Mouse (Mus musculus): ENCODE data around the gene Grik5. TPM values are rescaled to one million over a fixed set of nuclear protein-coding genes. Genes with fewer than 3 reads are reported as not detected.
A peak's percentile ranks its signal among the peaks of the same experiment; 100 is the strongest.

Grik5 gene
- polyA plus RNA-seq, 1 experiment: 9.8 TPM

- H3K36me3 ChIP-seq (ENCODE audit: control insufficient read depth, insufficient read depth): peaks cover 3% of the 10 kb centered on the region
- no peaks in the 10 kb centered on the region for H3K79me3 ChIP-seq (ENCODE audit: low read depth)
- no peak for TF ChIP-seq FOSL1 (IDR thresholded peaks at IDR 0.05; ENCODE audit: insufficient read depth, low read length, poor library complexity, severe bottlenecking)
- TF ChIP-seq MYOG (IDR thresholded peaks at IDR 0.05; ENCODE audit: control insufficient read depth, extremely low read depth, insufficient read length): no peak
- TF ChIP-seq MYOD1 (IDR thresholded peaks at IDR 0.05; ENCODE audit: control insufficient read depth, insufficient read length, low read depth): no peak
- TF ChIP-seq MAX (IDR thresholded peaks at IDR 0.05): no peak
- no peak for TF ChIP-seq USF1 (IDR thresholded peaks at IDR 0.05; ENCODE audit: low read depth)
- no peak for TF ChIP-seq CTCF (IDR thresholded peaks at IDR 0.05; ENCODE audit: control insufficient read depth, insufficient read depth, insufficient read length)
- no peak for TF ChIP-seq CEBPB (IDR thresholded peaks at IDR 0.05; ENCODE audit: low read depth)
- no peak overlapping the region for H3ac ChIP-seq (ENCODE audit: control insufficient read depth, insufficient read length, low read depth)
- no peak overlapping the region for H3K4me3 ChIP-seq (ENCODE audit: insufficient read depth, poor library complexity, severe bottlenecking)
- no peaks in the 10 kb centered on the region for H3K79me2 ChIP-seq (ENCODE audit: control insufficient read depth, insufficient read depth)
- H3K27me3 ChIP-seq (ENCODE audit: control insufficient read depth, insufficient read depth, insufficient read length): no peaks in the 10 kb centered on the region
Measured at GRCm38 (mm10) chr7:24973208-24973607, 98.9 kb downstream of the Grik5 start.

- peak; percentile 27 for TF ChIP-seq CTCF (IDR thresholded peaks at IDR 0.05; ENCODE audit: control insufficient read depth, insufficient read depth, insufficient read length)
- TF ChIP-seq CEBPB (IDR thresholded peaks at IDR 0.05; ENCODE audit: low read depth): no peak
- H3ac ChIP-seq (ENCODE audit: control insufficient read depth, insufficient read length, low read depth): peak within 1 kb of the TSS; percentile 87
- H3K27me3 ChIP-seq (ENCODE audit: control insufficient read depth, insufficient read depth, insufficient read length): no peaks in the 10 kb centered on the region
- H3K79me3 ChIP-seq (ENCODE audit: low read depth): no peaks in the 10 kb centered on the region
- no peaks in the 10 kb centered on the region for H3K79me2 ChIP-seq (ENCODE audit: control insufficient read depth, insufficient read depth)
- peak within 1 kb of the TSS; percentile 55 for H3K4me3 ChIP-seq (ENCODE audit: insufficient read depth, poor library complexity, severe bottlenecking)
- peaks cover 3% of the 10 kb centered on the region for H3K36me3 ChIP-seq (ENCODE audit: control insufficient read depth, insufficient read depth)
Measured at GRCm38 (mm10) chr7:24971972-24972893, 99.9 kb downstream of the Grik5 start, which contains the start of gene Rabac1. Gene Rabac1 (minus strand): TSS chr7:24972754.

GRCm38 (mm10) chr7:24971261-24971971, 100.7 kb downstream of the Grik5 start:
- Histone ChIP-seq H3K79me3 (ENCODE audit: low read depth) (no peaks in the 10 kb centered on the region), H3K4me3 (ENCODE audit: insufficient read depth, poor library complexity, severe bottlenecking) (peak overlapping the region; percentile 55), H3K79me2 (ENCODE audit: control insufficient read depth, insufficient read depth) (no peaks in the 10 kb centered on the region), H3K36me3 (ENCODE audit: control insufficient read depth, insufficient read depth) (peaks cover 3% of the 10 kb centered on the region), H3ac (ENCODE audit: control insufficient read depth, insufficient read length, low read depth) (peak overlapping the region; percentile 52), H3K27me3 (ENCODE audit: control insufficient read depth, insufficient read depth, insufficient read length) (no peaks in the 10 kb centered on the region)
- TF ChIP-seq CEBPB (IDR thresholded peaks at IDR 0.05; ENCODE audit: low read depth) (no peak), CTCF (IDR thresholded peaks at IDR 0.05; ENCODE audit: control insufficient read depth, insufficient read depth, insufficient read length) (peak; percentile 66), USF1 (IDR thresholded peaks at IDR 0.05; ENCODE audit: low read depth) (no peak)

GRCm38 (mm10) chr7:24970341-24970740, 101.8 kb downstream of the Grik5 start:
- no peaks in the 10 kb centered on the region for H3K27me3 ChIP-seq (ENCODE audit: control insufficient read depth, insufficient read depth, insufficient read length)
- H3ac ChIP-seq (ENCODE audit: control insufficient read depth, insufficient read length, low read depth): no peak overlapping the region
- H3K79me2 ChIP-seq (ENCODE audit: control insufficient read depth, insufficient read depth): no peaks in the 10 kb centered on the region
- no peak overlapping the region for H3K4me3 ChIP-seq (ENCODE audit: insufficient read depth, poor library complexity, severe bottlenecking)
- H3K36me3 ChIP-seq (ENCODE audit: control insufficient read depth, insufficient read depth): peaks cover 3% of the 10 kb centered on the region
- TF ChIP-seq CTCF (IDR thresholded peaks at IDR 0.05; ENCODE audit: control insufficient read depth, insufficient read depth, insufficient read length) (no peak), CEBPB (IDR thresholded peaks at IDR 0.05; ENCODE audit: low read depth) (no peak), FOSL1 (IDR thresholded peaks at IDR 0.05; ENCODE audit: insufficient read depth, low read length, poor library complexity, severe bottlenecking) (no peak), USF1 (IDR thresholded peaks at IDR 0.05; ENCODE audit: low read depth) (no peak), MYOG (IDR thresholded peaks at IDR 0.05; ENCODE audit: control insufficient read depth, extremely low read depth, insufficient read length) (no peak)
- H3K79me3 ChIP-seq (ENCODE audit: low read depth): no peaks in the 10 kb centered on the region

- no peaks in the 10 kb centered on the region for H3K27me3 ChIP-seq (ENCODE audit: control insufficient read depth, insufficient read depth, insufficient read length)
- H3K79me3 ChIP-seq (ENCODE audit: low read depth): no peaks in the 10 kb centered on the region
- no peaks in the 10 kb centered on the region for H3K79me2 ChIP-seq (ENCODE audit: control insufficient read depth, insufficient read depth)
- peaks cover 3% of the 10 kb centered on the region for H3K36me3 ChIP-seq (ENCODE audit: control insufficient read depth, insufficient read depth)
- H3K4me3 ChIP-seq (ENCODE audit: insufficient read depth, poor library complexity, severe bottlenecking): no peak overlapping the region
- TF ChIP-seq CTCF (IDR thresholded peaks at IDR 0.05; ENCODE audit: control insufficient read depth, insufficient read depth, insufficient read length) (no peak), USF1 (IDR thresholded peaks at IDR 0.05; ENCODE audit: low read depth) (no peak), MYOG (IDR thresholded peaks at IDR 0.05; ENCODE audit: control insufficient read depth, extremely low read depth, insufficient read length) (no peak), MYOD1 (IDR thresholded peaks at IDR 0.05; ENCODE audit: control insufficient read depth, insufficient read length, low read depth) (no peak), MAX (IDR thresholded peaks at IDR 0.05) (no peak), FOSL1 (IDR thresholded peaks at IDR 0.05; ENCODE audit: insufficient read depth, low read length, poor library complexity, severe bottlenecking) (no peak), CEBPB (IDR thresholded peaks at IDR 0.05; ENCODE audit: low read depth) (no peak)
- no peak overlapping the region for H3ac ChIP-seq (ENCODE audit: control insufficient read depth, insufficient read length, low read depth)
Measured at GRCm38 (mm10) chr7:24969805-24970204, 102.3 kb downstream of the Grik5 start.

All from C2C12 (cell line).